ENCODE assay signal across 8 mouse cellular contexts in the genomic region with DNA sequence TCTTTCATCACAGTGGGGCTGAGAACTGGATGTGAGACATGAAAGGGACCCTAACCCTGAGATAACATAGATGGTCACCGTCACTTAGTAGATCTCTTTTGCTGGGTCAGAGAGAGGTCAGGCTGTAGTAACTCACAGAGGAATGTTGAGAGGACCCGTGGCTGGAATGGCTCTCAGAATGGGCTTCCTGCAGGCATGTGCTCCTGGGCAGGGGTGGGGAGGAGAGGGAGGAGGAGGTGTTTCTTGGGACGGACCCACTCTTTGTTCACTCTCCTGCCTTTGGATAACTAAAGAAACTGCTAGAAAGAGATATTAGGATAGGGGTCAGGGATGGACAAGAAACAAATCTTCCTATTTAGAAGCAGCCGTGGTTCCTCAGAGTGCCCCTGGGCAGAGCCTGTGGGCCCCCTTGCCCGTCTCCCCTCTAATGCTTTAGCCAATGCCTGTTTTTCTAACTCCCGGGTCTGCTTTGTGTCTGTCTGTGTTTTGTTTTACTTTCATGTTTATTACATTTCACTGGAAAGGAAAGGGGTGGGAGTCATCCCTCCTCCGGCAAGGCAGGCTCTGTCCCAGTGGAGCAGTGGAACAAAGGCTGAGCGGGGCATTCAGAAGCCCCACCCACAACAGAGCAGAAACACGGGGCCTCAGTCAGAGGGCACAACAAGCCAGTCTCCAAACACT. TPM values are rescaled to one million over a fixed set of nuclear protein-coding genes. Genes with fewer than 3 reads are reported as not detected.
DNase-seq lines count a peak whose midpoint lies in the region; ATAC-seq and TF ChIP-seq lines count a peak whose summit lies in the region.

No protein-coding gene starts in this region.

- H3K27ac ChIP-seq in left cerebral cortex, adult 2 months = no peak overlapping the region; the same call in 1 of the 2 replicates
- H3K27ac ChIP-seq in heart, embryonic 11.5 days (ENCODE audit: low read depth, low read length) = peak overlapping the region; percentile 94

- peak; percentile 81 for ATAC-seq in heart, embryonic 11.5 days (replicated peaks; ENCODE audit: insufficient number of reproducible peaks, low FRiP score, low TSS enrichment)

- H3K4me3 ChIP-seq in left cerebral cortex, adult 2 months = peak overlapping the region; percentile 7; the same call in 1 of the 2 replicates
- no peak overlapping the region for H3K4me3 ChIP-seq in heart, embryonic 11.5 days (ENCODE audit: low read depth, low read length)

- intact Hi-C loops in left cerebral cortex, adult 2 months (cut with DNase I) = no loop called here
- intact Hi-C loops in left cerebral cortex, postnatal 36 days (cut with DNase I) = no loop called here

- DNase-seq in left cerebral cortex, adult 2 months (ENCODE audit: extremely low spot score in 1 of 2, low spot score in 2 of 2) = no peak
- DNase-seq in left cerebral cortex, adult 18-20 months (ENCODE audit: low spot score in 2 of 2) = no peak
- peak; percentile 30 to 39 for DNase-seq in kidney, adult 8-10 months
- peak; percentile 59 for DNase-seq in lung, postnatal 14 days
- DNase-seq in left cerebral cortex, postnatal 36 days (ENCODE audit: low spot score in 2 of 2) = no peak
- no peak for DNase-seq in right cerebral cortex, postnatal 10 days (ENCODE audit: low spot score in 2 of 2)
- DNase-seq in cerebellum, adult 11 months = no peak

- peak overlapping the region; percentile 67 for H3K9ac ChIP-seq in heart, embryonic 11.5 days (ENCODE audit: low read depth, low read length)

- H3K4me1 ChIP-seq in heart, embryonic 11.5 days (ENCODE audit: control insufficient read depth, insufficient read depth, low read length) = peaks cover 45% of the 10 kb centered on the region

- H3K27me3 ChIP-seq in heart, embryonic 11.5 days (ENCODE audit: control insufficient read depth, insufficient read depth, low read length) = no peaks in the 10 kb centered on the region

- no peaks in the 10 kb centered on the region for H3K9me3 ChIP-seq in heart, embryonic 11.5 days (replicated peaks; ENCODE audit: control insufficient read depth, low read length)

- WGBS in heart, embryonic 11.5 days (ENCODE audit: insufficient replicate concordance) = 6% methylated on average over 9 of the region's 9 CpGs

- H3K36me3 ChIP-seq in heart, embryonic 11.5 days (ENCODE audit: control insufficient read depth, insufficient read depth, low read length) = no peaks in the 10 kb centered on the region

- no peak for TF ChIP-seq CTCF in left cerebral cortex, adult 2 months (IDR thresholded peaks at IDR 0.05)

- peak overlapping the region; percentile 53 for H3K4me2 ChIP-seq in heart, embryonic 11.5 days

RNA-seq across cellular contexts. Expression of a gene that starts 58.9 kb away (rescaled TPM):
- total RNA-seq in left cerebral cortex, adult 2 months (2021) = 10 to 100 TPM; 91.8 to 94.5 TPM
- total RNA-seq in left cerebral cortex, adult 18-20 months (2021) = 10 to 100 TPM; 89.2 to 94.1 TPM
- polyA plus RNA-seq in heart, embryonic 11.5 days (2014; fragmentation: Nextera tagmentation; extraction: Ambion mirVana) = 41.1 and 43.4 TPM in 2 replicates
- 10 to 100 TPM; 89.0 to 95.7 TPM for total RNA-seq in left cerebral cortex, postnatal 36 days (2021)

Comparison
In these comparisons a context has a peak if more than half of its experiments do, and no peak if none do; other contexts are left out.
1. DNase-seq: peak in kidney, adult 8-10 months (2 of 2) and lung, postnatal 14 days (single experiment); none in left cerebral cortex, adult 2 months (0 of 2), left cerebral cortex, adult 18-20 months (0 of 2), left cerebral cortex, postnatal 36 days (0 of 2), right cerebral cortex, postnatal 10 days (0 of 2) and cerebellum, adult 11 months (single experiment).